Mouse (Mus musculus) ES-E14 (cell line): ENCODE data around the gene Sash1.

ENCODE experiments used
- HCFC1 ChIP-seq: IDR thresholded peaks from 2 replicates; pipeline ENCODE4 v1.6.1; 2012; ENCODE audit warnings: low read length, inconsistent platforms, borderline replicate concordance; ENCODE audit not compliant: insufficient read depth
- MAFK ChIP-seq: IDR thresholded peaks from 2 replicates; pipeline ENCODE4 v1.6.1; 2014; ENCODE audit warnings: mild to moderate bottlenecking, low read depth, low read length, inconsistent platforms; ENCODE audit not compliant: insufficient read depth
- ZC3H11A ChIP-seq: IDR thresholded peaks from 2 replicates; pipeline ENCODE4 v1.6.1; 2012; ENCODE audit warnings: low read depth, mild to moderate bottlenecking, inconsistent platforms, low read length, borderline replicate concordance
- ZNF384 ChIP-seq: IDR thresholded peaks from 2 replicates; pipeline ENCODE4 v1.6.1; 2012; ENCODE audit warnings: low read depth, low read length, inconsistent platforms

DNA sequence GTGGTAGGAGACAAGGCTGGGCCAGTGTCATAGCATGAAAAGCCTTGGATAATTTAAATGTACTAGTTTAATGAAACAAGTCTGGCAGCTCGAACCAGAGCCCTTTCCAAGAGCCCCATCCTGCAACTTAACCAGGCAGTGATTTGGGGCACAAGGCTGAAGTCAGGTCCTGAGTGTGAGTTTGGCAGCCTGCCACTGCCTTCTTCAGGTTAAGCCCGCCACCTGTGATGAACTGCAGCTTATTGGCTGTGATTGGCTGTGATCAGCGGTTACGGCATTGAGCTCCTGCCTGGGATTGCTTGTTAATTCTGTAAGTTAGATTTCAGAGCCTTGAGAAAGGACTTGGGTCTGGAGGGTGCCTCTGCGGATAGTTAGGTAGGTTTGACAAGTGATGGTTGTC, 168.7 kb downstream of the Sash1 start:
- TF ChIP-seq HCFC1 = no peak
- no peak for TF ChIP-seq ZNF384
- TF ChIP-seq MAFK = no peak
- TF ChIP-seq ZC3H11A = no peak
